Mouse (Mus musculus) lung, postnatal 0 days (tissue): ENCODE measurements at regions not wholly inside any gene's neighbourhood (a gene's known extent, or its start where the extent isn't known, plus 50 kb on each side); places are given as distances from the start of the nearest gene placed in this dataset.

Experiments used
- ATAC-seq: fragments of 200-750 bp; cut with Nextera tagmentation; 2 replicates; pipeline ENCODE4 v1.8.0; 2017; ENCODE audit warnings: moderate library complexity
- DNase-seq: peaks from one replicate; pipeline ENCODE4 v3.0.0-alpha.2; 2016; ENCODE audit warnings: low spot score
- H3K27ac ChIP-seq: fragments of 300-500 bp; sonication (generic); 2 replicates; pipeline ENCODE4 v1.5.1; 2014; ENCODE audit warnings: antibody characterized with exemption, mild to moderate bottlenecking, low read length, mixed read lengths
- H3K27me3 ChIP-seq: fragments of 300-500 bp; sonication (generic); replicated peaks from 2 replicates; pipeline ENCODE4 v1.6.1; 2014; ENCODE audit warnings: low read length, mixed read lengths; ENCODE audit not compliant: insufficient read depth
- H3K36me3 ChIP-seq: fragments of 300-500 bp; sonication (generic); 2 replicates; pipeline ENCODE4 v1.6.1; 2014; ENCODE audit warnings: low read length, mixed read lengths; ENCODE audit not compliant: insufficient read depth
- H3K4me1 ChIP-seq: fragments of 300-500 bp; sonication (generic); 2 replicates; pipeline ENCODE4 v1.6.1; 2014; ENCODE audit warnings: antibody characterized with exemption, low read depth, low read length, mixed read lengths; ENCODE audit not compliant: insufficient read depth
- H3K4me2 ChIP-seq: fragments of 300-500 bp; sonication (generic); replicated peaks from 2 replicates; pipeline ENCODE4 v1.6.1; 2014; ENCODE audit warnings: low read depth, mild to moderate bottlenecking, low read length, moderate library complexity, mixed read lengths
- H3K4me3 ChIP-seq: fragments of 300-500 bp; sonication (generic); 2 replicates; pipeline ENCODE4 v1.5.1; 2014; ENCODE audit warnings: low read depth, low read length
- H3K9ac ChIP-seq: fragments of 300-500 bp; sonication (generic); replicated peaks from 2 replicates; pipeline ENCODE4 v1.6.1; 2014; ENCODE audit warnings: low read depth, mild to moderate bottlenecking
- H3K9me3 ChIP-seq: fragments of 300-500 bp; sonication (generic); 2 replicates; pipeline ENCODE4 v1.6.1; 2016; ENCODE audit warnings: low read length, mixed read lengths
- CTCF ChIP-seq: IDR thresholded peaks from 2 replicates; pipeline ENCODE4 v1.5.1; 2016; ENCODE audit warnings: antibody characterized with exemption, mild to moderate bottlenecking
- EP300 ChIP-seq: IDR thresholded peaks from 2 replicates; pipeline ENCODE4 v1.6.1; 2016; ENCODE audit warnings: antibody characterized with exemption, mild to moderate bottlenecking, control low read depth
- WGBS: fragments of 180-500 bp; shearing (Covaris S2); extraction: QIAGEN DNeasy Blood & Tissue Kit; methylation state at CpG from one replicate; pipeline ENCODE4 v1.1.7; 2014; 5-methylcytosine and 5-hydroxymethylcytosine counted together

DNA sequence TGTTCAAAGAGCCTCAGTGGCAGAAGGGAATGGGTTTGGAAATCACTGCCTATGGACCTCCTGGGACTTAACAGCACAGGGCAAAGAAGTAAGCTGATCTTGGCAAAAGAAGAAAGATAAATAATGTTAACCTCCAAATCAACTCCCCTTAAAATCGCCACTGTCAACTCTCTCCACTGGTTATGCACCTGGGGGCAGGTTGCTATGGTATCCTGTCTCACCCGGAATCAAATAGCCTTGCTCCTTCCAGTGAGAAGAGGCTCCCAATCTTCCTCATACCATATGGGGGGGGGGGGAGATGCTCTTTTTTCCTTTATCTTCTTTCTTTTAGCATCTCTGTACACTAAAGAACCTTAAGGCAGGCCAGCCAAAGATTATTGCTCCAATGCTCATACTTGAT is 135.2 kb upstream of the Klf7 start:
- Histone ChIP-seq H3K4me3 (no peak overlapping the region), H3K4me2 (no peak overlapping the region)
- TF ChIP-seq EP300 (no peak), CTCF (no peak)

DNA sequence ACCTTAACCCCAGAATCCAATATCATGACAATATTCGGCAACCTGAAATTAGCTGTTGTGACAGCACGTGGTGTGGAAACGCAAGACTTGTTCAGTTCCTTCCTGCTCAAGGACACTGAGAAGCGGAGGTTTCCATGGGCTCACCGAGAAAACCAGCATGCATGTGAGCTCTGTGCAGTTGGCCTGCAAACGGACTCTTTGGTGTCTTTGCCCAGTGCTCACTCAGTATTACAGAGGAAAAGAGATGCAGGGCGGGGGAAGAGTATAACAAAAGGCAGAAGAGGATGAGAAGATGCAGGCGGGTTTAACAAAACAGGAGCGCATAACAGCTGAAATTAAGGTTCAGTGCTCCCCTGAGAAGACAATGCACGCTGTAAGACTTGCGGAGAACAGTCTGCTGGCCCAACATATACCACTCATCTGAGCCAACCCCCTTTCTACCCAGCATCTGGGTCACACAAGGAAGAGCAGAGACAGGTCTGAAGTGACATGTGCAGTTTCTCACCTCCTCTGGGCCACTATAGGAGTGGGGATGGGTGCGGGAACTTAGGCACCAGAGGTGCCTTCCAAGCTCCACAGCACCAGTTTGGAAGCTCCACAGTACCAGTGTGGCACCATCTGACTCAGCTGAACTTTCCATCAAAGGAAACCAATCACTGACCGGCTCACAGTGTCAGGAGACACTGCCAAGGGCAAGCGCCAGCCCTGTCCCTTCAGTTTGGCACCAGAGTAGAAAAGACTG is 133.6 kb upstream of the Klf7 start:
- TF ChIP-seq CTCF = no peak
- no peak for TF ChIP-seq EP300
- Histone ChIP-seq H3K27ac (no peak overlapping the region), H3K4me2 (no peak overlapping the region), H3K9me3 (no peaks in the 10 kb centered on the region), H3K9ac (no peak overlapping the region), H3K4me1 (no peaks in the 10 kb centered on the region), H3K27me3 (no peaks in the 10 kb centered on the region), H3K4me3 (no peak overlapping the region), H3K36me3 (no peaks in the 10 kb centered on the region)
- DNase-seq = no peak
- no peak for ATAC-seq
- 80% methylated on average over 14 of the region's 14 CpGs for WGBS

More for the DNA sequence above, 135.2 kb upstream of the Klf7 start:
- WGBS = 44% methylated on average over 2 of the region's 2 CpGs
- no peak for ATAC-seq
- H3K9ac ChIP-seq = no peak overlapping the region
- no peak for DNase-seq
- no peak overlapping the region for H3K27ac ChIP-seq
- no peaks in the 10 kb centered on the region for H3K4me1 ChIP-seq
- no peaks in the 10 kb centered on the region for H3K9me3 ChIP-seq
- no peaks in the 10 kb centered on the region for H3K36me3 ChIP-seq
- H3K27me3 ChIP-seq = no peaks in the 10 kb centered on the region

DNA sequence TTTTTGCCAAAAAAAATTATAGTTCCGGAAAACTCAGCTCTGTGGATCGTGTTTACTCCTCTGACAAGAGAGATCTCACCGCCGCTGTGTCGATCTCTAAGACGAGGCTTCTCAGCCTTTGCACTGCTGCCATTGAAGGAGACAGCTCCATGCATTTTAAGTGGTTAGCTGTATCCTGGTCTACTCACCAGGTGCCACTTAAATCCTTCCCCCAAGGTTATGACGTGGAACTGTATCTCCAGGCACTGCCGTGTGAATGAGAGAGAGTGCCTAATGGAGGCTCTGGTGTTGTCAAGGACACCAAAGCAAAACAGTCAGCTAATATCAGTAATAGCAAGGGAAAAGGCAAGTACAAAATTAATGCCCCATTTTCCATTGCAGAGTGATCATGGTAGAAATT is 132.6 kb upstream of the Klf7 start:
- Histone ChIP-seq H3K9ac (no peak overlapping the region), H3K36me3 (no peaks in the 10 kb centered on the region), H3K4me3 (no peak overlapping the region), H3K4me2 (no peak overlapping the region), H3K9me3 (no peaks in the 10 kb centered on the region), H3K27ac (no peak overlapping the region), H3K4me1 (no peaks in the 10 kb centered on the region), H3K27me3 (no peaks in the 10 kb centered on the region)
- 92% methylated on average over 8 of the region's 8 CpGs for WGBS
- no peak for TF ChIP-seq EP300
- TF ChIP-seq CTCF = no peak
- ATAC-seq (no peak), DNase-seq (no peak)

DNA sequence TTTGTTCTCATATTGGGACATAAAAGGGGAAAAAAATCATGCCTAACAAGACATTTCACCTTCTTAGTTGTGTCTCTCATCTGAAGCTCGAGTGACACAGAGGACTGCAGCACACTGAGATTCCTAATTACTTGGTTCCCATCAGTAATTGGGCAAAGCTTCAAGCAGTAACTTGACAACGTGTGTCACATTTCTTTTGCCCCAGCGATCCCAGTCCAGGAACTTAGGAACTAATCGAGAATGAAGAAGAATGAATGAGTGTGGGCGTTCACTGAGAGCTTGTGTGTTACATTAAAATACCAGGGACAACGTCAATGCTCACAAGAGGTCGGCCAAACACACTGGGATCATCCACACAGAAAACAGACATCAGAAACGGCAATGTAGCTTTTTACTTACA is 131.9 kb upstream of the Klf7 start:
- WGBS = 72% methylated on average over 8 of the region's 8 CpGs
- no peak overlapping the region for H3K9ac ChIP-seq
- DNase-seq (no peak), ATAC-seq (no peak)
- no peak overlapping the region for H3K4me3 ChIP-seq
- no peak for TF ChIP-seq CTCF
- no peak overlapping the region for H3K27ac ChIP-seq
- no peaks in the 10 kb centered on the region for H3K9me3 ChIP-seq
- no peaks in the 10 kb centered on the region for H3K27me3 ChIP-seq
- H3K4me1 ChIP-seq = no peaks in the 10 kb centered on the region
- H3K4me2 ChIP-seq = no peak overlapping the region
- no peaks in the 10 kb centered on the region for H3K36me3 ChIP-seq

DNA sequence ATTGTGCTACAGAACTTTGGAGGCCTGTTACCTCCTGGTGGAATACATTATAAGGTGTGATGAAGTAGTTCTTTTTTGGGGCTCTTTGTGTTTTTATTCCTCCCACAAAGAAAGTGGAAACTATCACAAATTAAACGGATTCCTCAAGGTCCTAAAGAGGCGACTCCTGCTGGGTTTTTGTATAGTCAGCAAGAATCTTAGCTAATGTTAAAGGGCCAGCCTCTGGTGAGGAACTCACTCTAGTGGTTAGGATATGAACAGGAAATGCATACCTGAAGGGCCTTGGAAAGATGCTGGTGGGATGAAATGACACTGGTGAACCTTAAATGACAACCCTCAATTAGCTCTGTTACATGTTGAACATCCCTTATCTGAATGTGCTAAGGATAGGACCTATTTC is 120.3 kb upstream of the Klf7 start:
- Histone ChIP-seq H3K4me1 (no peaks in the 10 kb centered on the region), H3K27ac (no peak overlapping the region), H3K4me3 (no peak overlapping the region), H3K9me3 (no peaks in the 10 kb centered on the region), H3K36me3 (no peaks in the 10 kb centered on the region), H3K27me3 (no peaks in the 10 kb centered on the region), H3K4me2 (no peak overlapping the region), H3K9ac (no peak overlapping the region)
- TF ChIP-seq CTCF (no peak), EP300 (no peak)
- DNase-seq (no peak), ATAC-seq (no peak)
- 66% methylated on average over 2 of the region's 2 CpGs for WGBS

DNA sequence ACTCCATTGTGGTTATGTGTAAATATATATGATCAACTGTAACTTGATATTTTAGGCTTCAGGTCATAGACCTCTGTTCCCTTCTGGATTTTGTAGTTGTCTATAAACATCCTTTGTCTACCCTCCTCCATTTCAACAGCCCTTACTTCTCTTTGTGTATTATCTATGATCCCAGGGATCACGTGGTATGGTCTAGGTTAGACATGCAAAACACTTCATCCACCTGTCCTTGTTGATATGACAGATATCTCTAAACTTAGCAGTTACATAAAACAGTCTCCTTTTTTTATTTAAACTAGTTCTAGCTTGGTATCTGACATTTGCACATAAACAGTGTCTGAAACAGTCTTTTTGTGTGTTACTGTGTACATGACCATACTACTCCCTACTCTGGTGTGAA is 107.6 kb upstream of the Klf7 start:
- Histone ChIP-seq H3K27me3 (no peaks in the 10 kb centered on the region), H3K9ac (no peak overlapping the region), H3K36me3 (no peaks in the 10 kb centered on the region), H3K4me1 (peaks cover 6% of the 10 kb centered on the region; the same call in 1 of the 2 replicates), H3K9me3 (no peaks in the 10 kb centered on the region), H3K4me2 (no peak overlapping the region), H3K4me3 (no peak overlapping the region), H3K27ac (no peak overlapping the region)
- 61% methylated on average over 1 of the region's 1 CpGs for WGBS
- ATAC-seq (no peak), DNase-seq (no peak)
- TF ChIP-seq EP300 (no peak), CTCF (no peak)
